Mouse (Mus musculus) embryo, embryonic 10 days (tissue): ENCODE results near the gene Olfr772.
"Not testable (repeated sequence)": the region's sequence is repeated elsewhere in the genome, so short reads cannot be mapped to it uniquely, and the experiment has no call there.

Experiments
- DNase-seq: peaks from one replicate; pipeline ENCODE4 v3.0.0-alpha.2; 2015; ENCODE audit warnings: low spot score

Gene Olfr772

GRCm38 (mm10) chr10:129177821-129178220 is at the start of gene Olfr772:
TSS of gene Olfr772 (minus strand) at chr10:129177921.
- DNase-seq: not testable (repeated sequence)

GRCm38 (mm10) chr10:129187319-129187718 is 9.6 kb upstream of the Olfr772 start, which contains the start of gene Olfr773:
TSS of gene Olfr773 (minus strand) at chr10:129187419.
- not testable (repeated sequence) for DNase-seq

- no peak for DNase-seq
Observed at GRCm38 (mm10) chr10:129164651-129165050, 13.1 kb downstream of the Olfr772 start, which contains the start of gene Olfr771. TSS of gene Olfr771 (minus strand) at chr10:129164751.

- DNase-seq: no peak
Observed at GRCm38 (mm10) chr10:129138898-129139297, 38.8 kb downstream of the Olfr772 start, which contains the start of gene Olfr770. TSS of gene Olfr770 (minus strand) at chr10:129138998.
